Mouse (Mus musculus): ENCODE data around the gene Ece1. TPM values are rescaled to one million over a fixed set of nuclear protein-coding genes. Genes with fewer than 3 reads are reported as not detected.
A peak's percentile ranks its signal among the peaks of the same experiment; 100 is the strongest.

Ece1 gene
- polyA plus RNA-seq, 1 experiment from 2014 or later, result 69.0 TPM

- H3K27me3 ChIP-seq (ENCODE audit: control insufficient read depth, insufficient read depth, low read length), result no peaks in the 10 kb centered on the region
- peak overlapping the region; percentile 77 for H3K27ac ChIP-seq (ENCODE audit: low read depth, low read length)
- no peak for ATAC-seq (ENCODE audit: low FRiP score, low TSS enrichment)
- peaks cover 11% of the 10 kb centered on the region; the same call in 1 of the 2 replicates for H3K36me3 ChIP-seq (ENCODE audit: control insufficient read depth, insufficient read depth, low read length)
- WGBS, result 57% methylated on average over 15 of the region's 15 CpGs
- H3K4me3 ChIP-seq (ENCODE audit: low read length), result no peak overlapping the region
- no peaks in the 10 kb centered on the region for H3K9me3 ChIP-seq (ENCODE audit: control insufficient read depth, low read length)
- H3K4me1 ChIP-seq (ENCODE audit: control insufficient read depth, insufficient read depth, low read length), result peaks cover 46% of the 10 kb centered on the region
- no peak overlapping the region for H3K9ac ChIP-seq (ENCODE audit: low read depth, low read length)
- no peak overlapping the region for H3K4me2 ChIP-seq (replicated peaks; ENCODE audit: low read depth, low read length)
Observed at GRCm38 (mm10) chr4:137929341-137930016, 67.4 kb downstream of the Ece1 start.

GRCm38 (mm10) chr4:137930500-137931008 lies 68.5 kb downstream of the Ece1 start:
- Histone ChIP-seq H3K4me3 (ENCODE audit: low read length) (no peak overlapping the region), H3K27ac (ENCODE audit: low read depth, low read length) (peak overlapping the region; percentile 77), H3K4me2 (replicated peaks; ENCODE audit: low read depth, low read length) (peak overlapping the region; percentile 26; the same call in 1 of the 2 replicates), H3K9ac (ENCODE audit: low read depth, low read length) (no peak overlapping the region), H3K36me3 (ENCODE audit: control insufficient read depth, insufficient read depth, low read length) (peaks cover 19% of the 10 kb centered on the region; the same call in 1 of the 2 replicates), H3K27me3 (ENCODE audit: control insufficient read depth, insufficient read depth, low read length) (no peaks in the 10 kb centered on the region), H3K4me1 (ENCODE audit: control insufficient read depth, insufficient read depth, low read length) (peaks cover 46% of the 10 kb centered on the region), H3K9me3 (ENCODE audit: control insufficient read depth, low read length) (no peaks in the 10 kb centered on the region)
- 8% methylated on average over 9 of the region's 9 CpGs for WGBS
- ATAC-seq (ENCODE audit: low FRiP score, low TSS enrichment), result peak; percentile 38

GRCm38 (mm10) chr4:137931009-137931757 lies 69.1 kb downstream of the Ece1 start:
- Histone ChIP-seq H3K4me1 (ENCODE audit: control insufficient read depth, insufficient read depth, low read length) (peaks cover 46% of the 10 kb centered on the region), H3K9me3 (ENCODE audit: control insufficient read depth, low read length) (no peaks in the 10 kb centered on the region), H3K27ac (ENCODE audit: low read depth, low read length) (peak overlapping the region; percentile 77), H3K4me3 (ENCODE audit: low read length) (no peak overlapping the region), H3K36me3 (ENCODE audit: control insufficient read depth, insufficient read depth, low read length) (peaks cover 19% of the 10 kb centered on the region; the same call in 1 of the 2 replicates), H3K9ac (ENCODE audit: low read depth, low read length) (no peak overlapping the region), H3K27me3 (ENCODE audit: control insufficient read depth, insufficient read depth, low read length) (no peaks in the 10 kb centered on the region), H3K4me2 (replicated peaks; ENCODE audit: low read depth, low read length) (peak overlapping the region; percentile 26; the same call in 1 of the 2 replicates)
- peak; percentile 61 for ATAC-seq (ENCODE audit: low FRiP score, low TSS enrichment)
- 11% methylated on average over 18 of the region's 18 CpGs for WGBS

- Histone ChIP-seq H3K4me3 (ENCODE audit: low read length) (no peak overlapping the region), H3K4me1 (ENCODE audit: control insufficient read depth, insufficient read depth, low read length) (peaks cover 41% of the 10 kb centered on the region), H3K9me3 (ENCODE audit: control insufficient read depth, low read length) (no peaks in the 10 kb centered on the region), H3K4me2 (replicated peaks; ENCODE audit: low read depth, low read length) (no peak overlapping the region), H3K27me3 (ENCODE audit: control insufficient read depth, insufficient read depth, low read length) (no peaks in the 10 kb centered on the region), H3K9ac (ENCODE audit: low read depth, low read length) (no peak overlapping the region), H3K36me3 (ENCODE audit: control insufficient read depth, insufficient read depth, low read length) (peaks cover 22% of the 10 kb centered on the region; the same call in 1 of the 2 replicates), H3K27ac (ENCODE audit: low read depth, low read length) (no peak overlapping the region)
- no peak for ATAC-seq (ENCODE audit: low FRiP score, low TSS enrichment)
- WGBS, result 44% methylated on average over 6 of the region's 6 CpGs
Observed at GRCm38 (mm10) chr4:137932554-137933178, 70.6 kb downstream of the Ece1 start.

- Histone ChIP-seq H3K4me1 (ENCODE audit: control insufficient read depth, insufficient read depth, low read length) (peaks cover 36% of the 10 kb centered on the region), H3K9me3 (ENCODE audit: control insufficient read depth, low read length) (no peaks in the 10 kb centered on the region), H3K4me3 (ENCODE audit: low read length) (no peak overlapping the region), H3K4me2 (replicated peaks; ENCODE audit: low read depth, low read length) (no peak overlapping the region), H3K27ac (ENCODE audit: low read depth, low read length) (no peak overlapping the region), H3K36me3 (ENCODE audit: control insufficient read depth, insufficient read depth, low read length) (peaks cover 27% of the 10 kb centered on the region; the same call in 1 of the 2 replicates), H3K27me3 (ENCODE audit: control insufficient read depth, insufficient read depth, low read length) (no peaks in the 10 kb centered on the region), H3K9ac (ENCODE audit: low read depth, low read length) (no peak overlapping the region)
- WGBS, result 79% methylated on average over 5 of the region's 5 CpGs
- no peak for ATAC-seq (ENCODE audit: low FRiP score, low TSS enrichment)
Observed at GRCm38 (mm10) chr4:137933328-137933727, 71.3 kb downstream of the Ece1 start.

- WGBS, result 90% methylated on average over 4 of the region's 4 CpGs
- no peak overlapping the region for H3K4me2 ChIP-seq (replicated peaks; ENCODE audit: low read depth, low read length)
- H3K4me3 ChIP-seq (ENCODE audit: low read length), result no peak overlapping the region
- H3K4me1 ChIP-seq (ENCODE audit: control insufficient read depth, insufficient read depth, low read length), result peaks cover 9% of the 10 kb centered on the region
- H3K36me3 ChIP-seq (ENCODE audit: control insufficient read depth, insufficient read depth, low read length), result peaks cover 54% of the 10 kb centered on the region
- no peak for ATAC-seq (ENCODE audit: low FRiP score, low TSS enrichment)
- H3K27me3 ChIP-seq (ENCODE audit: control insufficient read depth, insufficient read depth, low read length), result no peaks in the 10 kb centered on the region
- H3K9me3 ChIP-seq (ENCODE audit: control insufficient read depth, low read length), result no peaks in the 10 kb centered on the region
- no peak overlapping the region for H3K9ac ChIP-seq (ENCODE audit: low read depth, low read length)
- H3K27ac ChIP-seq (ENCODE audit: low read depth, low read length), result no peak overlapping the region
Observed at GRCm38 (mm10) chr4:137936134-137936533, 74.1 kb downstream of the Ece1 start.

- H3K9ac ChIP-seq (ENCODE audit: low read depth, low read length), result no peak overlapping the region; the same call in 1 of the 2 replicates
- H3K4me2 ChIP-seq (replicated peaks; ENCODE audit: low read depth, low read length), result no peak overlapping the region
- H3K27me3 ChIP-seq (ENCODE audit: control insufficient read depth, insufficient read depth, low read length), result no peaks in the 10 kb centered on the region
- 0 out of 2 replicates have a peak, but pooled peaks cover 3% of the 10 kb centered on the region for H3K4me1 ChIP-seq (ENCODE audit: control insufficient read depth, insufficient read depth, low read length)
- H3K9me3 ChIP-seq (ENCODE audit: control insufficient read depth, low read length), result no peaks in the 10 kb centered on the region
- peaks cover 49% of the 10 kb centered on the region for H3K36me3 ChIP-seq (ENCODE audit: control insufficient read depth, insufficient read depth, low read length)
- no peak overlapping the region for H3K27ac ChIP-seq (ENCODE audit: low read depth, low read length)
- no peak for ATAC-seq (ENCODE audit: low FRiP score, low TSS enrichment)
- H3K4me3 ChIP-seq (ENCODE audit: low read length), result no peak overlapping the region
- WGBS, result 89% methylated on average over 10 of the region's 10 CpGs
Observed at GRCm38 (mm10) chr4:137940061-137940460, 78.0 kb downstream of the Ece1 start.

GRCm38 (mm10) chr4:137941131-137941844 lies 79.3 kb downstream of the Ece1 start:
- Histone ChIP-seq H3K4me3 (ENCODE audit: low read length) (no peak overlapping the region), H3K36me3 (ENCODE audit: control insufficient read depth, insufficient read depth, low read length) (peaks cover 57% of the 10 kb centered on the region), H3K4me1 (ENCODE audit: control insufficient read depth, insufficient read depth, low read length) (0 out of 2 replicates have a peak, but pooled peaks cover 3% of the 10 kb centered on the region), H3K27ac (ENCODE audit: low read depth, low read length) (no peak overlapping the region), H3K4me2 (replicated peaks; ENCODE audit: low read depth, low read length) (no peak overlapping the region), H3K9me3 (ENCODE audit: control insufficient read depth, low read length) (no peaks in the 10 kb centered on the region), H3K27me3 (ENCODE audit: control insufficient read depth, insufficient read depth, low read length) (no peaks in the 10 kb centered on the region), H3K9ac (ENCODE audit: low read depth, low read length) (no peak overlapping the region)
- no peak for ATAC-seq (ENCODE audit: low FRiP score, low TSS enrichment)
- WGBS, result 86% methylated on average over 12 of the region's 12 CpGs

Data from kidney, embryonic 14.5 days (tissue).